Mouse (Mus musculus): ENCODE data around the gene Dst.

Dst gene

GRCm38 (mm10) chr1:33927466-33927865, 19.4 kb downstream of the Dst start:
- no peak for DNase-seq (ENCODE audit: low read depth, low spot score)

GRCm38 (mm10) chr1:33931791-33932190, 23.8 kb downstream of the Dst start:
- DNase-seq (ENCODE audit: low read depth, low spot score), result no peak

- DNase-seq (ENCODE audit: low read depth, low spot score), result no peak
Observed at GRCm38 (mm10) chr1:33932196-33932595, 24.2 kb downstream of the Dst start.

- no peak for DNase-seq (ENCODE audit: low read depth, low spot score)
Observed at GRCm38 (mm10) chr1:33932845-33933499, 24.9 kb downstream of the Dst start.

GRCm38 (mm10) chr1:33935946-33936345, 27.9 kb downstream of the Dst start:
- DNase-seq (ENCODE audit: low read depth, low spot score), result no peak

- DNase-seq (ENCODE audit: low read depth, low spot score), result no peak
Observed at GRCm38 (mm10) chr1:33939828-33940227, 31.8 kb downstream of the Dst start.

- DNase-seq (ENCODE audit: low read depth, low spot score), result no peak
Observed at GRCm38 (mm10) chr1:33940364-33940928, 32.4 kb downstream of the Dst start.

- no peak for DNase-seq (ENCODE audit: low read depth, low spot score)
Observed at GRCm38 (mm10) chr1:33942638-33943037, 34.6 kb downstream of the Dst start.

- DNase-seq (ENCODE audit: low read depth, low spot score), result no peak
Observed at GRCm38 (mm10) chr1:33943943-33944342, 35.9 kb downstream of the Dst start.

- DNase-seq (ENCODE audit: low read depth, low spot score), result no peak
Observed at GRCm38 (mm10) chr1:33944977-33945750, 37.1 kb downstream of the Dst start.

GRCm38 (mm10) chr1:33945756-33946155, 37.7 kb downstream of the Dst start:
- no peak for DNase-seq (ENCODE audit: low read depth, low spot score)

GRCm38 (mm10) chr1:33946601-33947395, 38.8 kb downstream of the Dst start:
- no peak for DNase-seq (ENCODE audit: low read depth, low spot score)

GRCm38 (mm10) chr1:33947838-33948237, 39.8 kb downstream of the Dst start:
- no peak for DNase-seq (ENCODE audit: low read depth, low spot score)

- DNase-seq (ENCODE audit: low read depth, low spot score), result no peak
Observed at GRCm38 (mm10) chr1:33948511-33948910, 40.5 kb downstream of the Dst start.

GRCm38 (mm10) chr1:33955626-33956025, 47.6 kb downstream of the Dst start:
- DNase-seq (ENCODE audit: low read depth, low spot score), result no peak

GRCm38 (mm10) chr1:33960439-33960838, 52.4 kb downstream of the Dst start:
- no peak for DNase-seq (ENCODE audit: low read depth, low spot score)

- DNase-seq (ENCODE audit: low read depth, low spot score), result peak; percentile 31
Observed at GRCm38 (mm10) chr1:33964643-33965042, 56.6 kb downstream of the Dst start.

GRCm38 (mm10) chr1:33965824-33966223, 57.8 kb downstream of the Dst start:
- no peak for DNase-seq (ENCODE audit: low read depth, low spot score)

- peak; percentile 51 for DNase-seq (ENCODE audit: low read depth, low spot score)
Observed at GRCm38 (mm10) chr1:33966328-33966727, 58.3 kb downstream of the Dst start.

GRCm38 (mm10) chr1:33967206-33967605, 59.2 kb downstream of the Dst start:
- DNase-seq (ENCODE audit: low read depth, low spot score), result no peak

GRCm38 (mm10) chr1:33969910-33970309, 61.9 kb downstream of the Dst start:
- no peak for DNase-seq (ENCODE audit: low read depth, low spot score)

- DNase-seq (ENCODE audit: low read depth, low spot score), result no peak
Observed at GRCm38 (mm10) chr1:33974401-33974800, 66.4 kb downstream of the Dst start.

Data from embryo, embryonic 11.5 days (tissue).